Mouse (Mus musculus) cortical plate, adult 2 months (tissue): ENCODE data around the gene Larp4b.

Experiments used
- CTCF ChIP-seq: fragments of 200-500 bp; IDR thresholded peaks from 2 replicates; pipeline ENCODE4 v1.5.1; 2011; ENCODE audit warnings: mild to moderate bottlenecking, control low read depth, low read length; ENCODE audit not compliant: insufficient read depth; ENCODE audit errors: extremely low read depth
- POLR2A ChIP-seq: fragments of 200-500 bp; IDR thresholded peaks from 2 replicates; pipeline ENCODE4 v1.6.1; 2011; ENCODE audit warnings: mild to moderate bottlenecking, low read length, control low read depth; ENCODE audit not compliant: insufficient read depth; ENCODE audit errors: extremely low read depth

- TF ChIP-seq CTCF: no peak
- no peak for TF ChIP-seq POLR2A
Observed at GRCm38 (mm10) chr13:9152267-9152666, 58.6 kb downstream of the Larp4b start.
